Mouse (Mus musculus) myocyte (in vitro differentiated cells): ENCODE data around the gene Xpo1.

Experiments
- CEBPB ChIP-seq: IDR thresholded peaks from 2 replicates; pipeline ENCODE4 v1.6.1; 2011; ENCODE audit warnings: mild to moderate bottlenecking, moderate library complexity; ENCODE audit not compliant: poor library complexity, insufficient read depth, severe bottlenecking
- E2F4 ChIP-seq: IDR thresholded peaks from one replicate; pipeline ENCODE4 v1.6.1; 2011; ENCODE audit warnings: mild to moderate bottlenecking, control low read depth, moderate library complexity; ENCODE audit not compliant: insufficient read depth
- POLR2A ChIP-seq: IDR thresholded peaks from one replicate; pipeline ENCODE4 v1.6.1; 2011; ENCODE audit warnings: low read depth, mild to moderate bottlenecking, control low read depth, moderate library complexity; ENCODE audit not compliant: insufficient read length
- POLR2AphosphoS2 ChIP-seq: IDR thresholded peaks from one replicate; pipeline ENCODE4 v1.6.1; 2011; ENCODE audit warnings: low read depth, control low read depth; ENCODE audit not compliant: insufficient read length
- SRF ChIP-seq: IDR thresholded peaks from one replicate; pipeline ENCODE4 v1.6.1; 2011; ENCODE audit warnings: low read depth; ENCODE audit not compliant: control insufficient read depth, insufficient read length
- TCF12 ChIP-seq: IDR thresholded peaks from one replicate; pipeline ENCODE4 v1.6.1; 2011; ENCODE audit warnings: mild to moderate bottlenecking, control low read depth; ENCODE audit not compliant: poor library complexity, insufficient read depth, severe bottlenecking
- USF1 ChIP-seq: IDR thresholded peaks from one replicate; pipeline ENCODE4 v1.6.1; 2011; ENCODE audit warnings: low read depth, mild to moderate bottlenecking, control low read depth, moderate library complexity

DNA sequence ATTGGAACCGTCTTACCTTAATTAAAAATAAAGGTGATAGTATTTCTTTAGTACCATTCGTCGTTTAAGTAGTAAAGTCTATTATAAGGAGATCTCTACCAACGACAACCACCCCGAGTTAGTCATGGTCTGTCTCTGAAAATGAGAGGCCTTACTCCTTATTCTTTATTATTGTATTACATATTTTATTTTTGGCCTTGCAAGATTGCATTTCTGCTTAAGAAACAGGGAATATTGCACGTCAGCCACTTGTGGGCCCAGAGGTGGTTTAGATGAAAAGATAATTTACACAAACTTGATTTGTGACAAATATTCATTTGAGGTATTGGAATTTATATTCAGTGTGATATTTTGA is 51.7 kb downstream of the Xpo1 start:
- TF ChIP-seq POLR2A (no peak), TCF12 (no peak), POLR2AphosphoS2 (no peak), E2F4 (no peak), SRF (no peak), CEBPB (no peak), USF1 (no peak)
